Mouse (Mus musculus) T-cell, adult 2 months (primary cell): ENCODE measurements around the gene Stard13.

ENCODE experiments used
- DNase-seq: peaks from one replicate; pipeline ENCODE4 v3.0.0; 2022; ENCODE audit warnings: low spot score

Stard13 gene

DNA sequence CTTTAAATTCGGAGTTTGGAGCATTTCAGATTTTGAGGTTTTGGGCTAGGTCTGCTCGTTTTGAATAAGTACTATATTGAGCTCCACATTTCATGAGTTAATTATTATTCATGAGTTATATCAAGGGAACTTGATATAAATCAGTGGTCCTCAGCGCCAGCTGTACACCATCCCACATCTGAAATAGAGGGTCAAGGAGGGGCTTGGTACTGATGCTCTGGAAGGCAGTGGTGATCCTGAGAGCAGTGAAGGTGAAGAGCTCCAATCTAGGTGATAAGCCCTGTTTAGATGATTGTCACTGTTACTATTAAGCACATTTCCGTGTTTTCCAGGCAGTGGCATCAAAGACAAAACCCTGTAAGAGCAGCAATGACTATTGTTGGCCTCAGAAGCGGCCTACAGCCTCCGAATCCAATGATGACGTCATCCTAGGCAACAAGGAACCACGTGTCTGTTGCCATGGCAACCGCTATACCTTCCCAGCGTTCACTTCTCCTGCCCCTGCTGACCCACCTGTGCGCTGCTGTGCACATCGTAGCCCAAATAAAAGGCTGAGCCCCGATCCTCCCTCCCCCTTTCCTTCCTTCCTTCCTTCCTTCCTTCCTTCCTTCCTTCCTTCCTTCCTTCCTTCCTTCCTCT is 5.2 kb downstream of the Stard13 start:
- no peak for DNase-seq

- no peak for DNase-seq
Measured at GRCm38 (mm10) chr5:151223696-151224366, 9.8 kb downstream of the Stard13 start.

DNA sequence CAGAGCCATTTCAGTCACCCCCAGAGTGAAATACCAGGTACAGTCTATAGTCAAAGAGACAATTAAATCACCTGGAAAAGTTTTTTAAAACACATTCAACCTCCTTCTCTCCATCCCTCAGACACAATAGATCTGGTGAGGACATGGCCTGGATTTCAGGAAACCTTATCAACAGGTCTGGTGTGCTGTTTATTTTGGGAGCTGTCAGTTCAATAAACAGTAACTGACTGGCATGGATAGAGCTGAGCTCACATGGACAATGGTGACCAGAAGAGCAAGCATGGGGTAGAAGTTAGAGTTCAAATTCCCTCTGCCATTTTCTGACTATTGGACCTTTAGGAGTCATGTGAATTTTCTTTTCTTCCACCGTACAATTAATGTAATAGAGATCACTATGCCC is 10.8 kb downstream of the Stard13 start:
- DNase-seq = no peak

GRCm38 (mm10) chr5:151218689-151219115 is 14.9 kb downstream of the Stard13 start:
- no peak for DNase-seq

DNA sequence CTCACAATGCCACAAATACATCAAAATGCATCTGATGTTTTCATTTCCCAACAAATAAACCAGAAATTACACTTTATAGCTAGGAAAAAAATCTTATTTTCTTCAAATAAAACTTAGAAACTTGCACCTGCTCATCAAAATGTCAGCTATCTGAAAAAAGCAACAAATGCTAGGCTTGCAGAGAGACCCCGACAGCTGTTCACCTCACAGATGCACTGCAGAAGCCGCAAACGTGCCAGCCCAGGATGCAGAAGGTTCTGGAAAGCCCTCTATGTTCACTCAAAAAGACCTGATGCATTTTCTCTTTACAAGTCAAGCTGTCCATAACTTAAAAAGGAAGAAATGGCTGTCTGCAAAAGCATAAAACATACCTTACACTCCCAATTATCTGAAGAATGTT is 20.5 kb downstream of the Stard13 start:
- DNase-seq = no peak

DNA sequence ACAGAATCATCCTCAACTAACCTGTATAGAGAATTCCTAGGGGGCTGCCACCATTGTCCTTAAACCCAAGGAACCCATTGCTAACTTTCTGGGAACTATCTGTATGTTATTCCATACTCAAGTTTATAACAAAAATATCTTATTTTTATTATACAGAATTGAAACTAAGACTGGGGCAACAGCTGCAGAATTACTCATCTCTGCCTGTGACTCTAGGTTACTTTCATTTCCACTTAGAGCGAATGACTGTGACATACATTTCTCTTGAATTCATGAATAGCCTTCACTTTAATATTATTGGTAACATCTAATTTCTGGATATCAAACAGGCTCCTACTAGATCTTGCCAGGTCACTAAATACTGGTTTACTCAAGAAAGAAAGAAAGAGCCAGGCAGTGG is 22.8 kb downstream of the Stard13 start:
- DNase-seq = no peak

DNA sequence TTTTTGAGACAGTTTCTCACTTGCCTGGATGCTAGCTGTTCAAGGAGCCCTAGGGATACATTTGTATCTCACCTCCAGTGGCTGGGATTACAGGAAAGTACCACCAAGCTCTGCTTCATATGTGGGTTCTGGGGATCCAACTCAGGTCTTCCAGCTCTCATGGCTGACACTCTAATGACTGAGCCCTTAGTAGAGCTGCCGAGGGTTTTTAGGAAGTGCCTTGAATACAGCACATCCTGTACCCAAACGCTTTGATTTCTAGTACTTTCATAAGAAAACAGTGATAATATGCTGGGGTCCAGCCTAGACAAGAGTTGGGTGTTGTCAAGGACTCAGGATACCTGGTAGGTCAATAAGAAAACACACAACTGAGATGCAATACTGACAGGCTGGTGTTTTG is 23.6 kb downstream of the Stard13 start:
- no peak for DNase-seq

DNA sequence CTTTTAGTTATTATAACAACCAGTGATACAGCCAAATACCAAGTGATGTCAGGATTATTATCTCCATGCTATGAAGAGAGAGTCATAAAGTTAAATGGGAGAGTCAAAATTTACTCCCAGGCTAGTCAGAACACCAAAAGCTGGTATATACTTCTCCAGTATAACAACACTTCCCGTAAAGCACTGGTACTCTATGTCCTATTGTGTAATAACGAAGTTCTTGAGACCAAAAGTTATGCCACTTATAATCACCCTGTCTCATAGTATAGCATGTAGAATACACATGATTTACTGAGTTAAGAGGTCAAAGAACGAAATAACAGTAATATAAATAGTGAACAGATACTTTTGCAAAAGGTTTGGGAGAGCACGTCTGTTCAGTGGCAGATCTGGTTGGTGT is 28.6 kb downstream of the Stard13 start:
- no peak for DNase-seq

DNA sequence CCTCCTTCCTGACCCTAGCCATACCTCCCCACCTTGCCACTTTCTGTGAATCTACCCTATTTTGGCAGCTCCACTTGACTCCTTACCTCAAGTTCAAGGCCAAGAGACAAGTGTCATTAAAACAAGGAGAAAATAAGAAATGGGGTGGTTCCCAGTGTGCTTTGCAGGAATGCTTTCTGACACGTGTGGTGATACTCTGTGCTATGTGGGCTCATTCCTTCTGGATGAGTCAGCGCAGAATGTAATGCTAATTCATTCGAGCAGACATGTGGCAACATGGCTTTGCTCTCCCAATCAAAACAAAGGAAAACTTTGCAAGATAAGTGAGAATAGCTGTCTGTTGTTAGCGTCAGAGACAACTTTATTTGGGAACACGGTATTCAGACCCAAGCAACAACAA is 30.7 kb downstream of the Stard13 start:
- no peak for DNase-seq

DNA sequence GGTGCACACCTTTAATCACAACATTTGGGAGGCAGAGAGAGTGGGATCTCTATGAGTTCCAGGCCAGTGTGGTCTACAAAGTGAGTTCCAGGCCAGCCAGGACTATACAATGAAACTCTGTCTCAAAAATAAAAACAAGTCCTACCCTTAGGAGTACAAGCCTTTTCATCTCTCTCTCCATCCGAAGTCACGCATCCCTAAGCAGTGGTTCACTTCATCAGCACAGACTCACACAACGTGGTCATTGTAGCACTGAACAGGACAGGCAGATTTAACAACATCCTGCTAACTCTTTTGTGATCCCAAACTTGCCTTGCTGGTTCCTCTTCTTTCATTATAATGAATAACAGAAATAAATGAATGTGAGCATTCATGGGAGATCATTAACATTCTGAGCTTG is 32.4 kb downstream of the Stard13 start:
- DNase-seq = no peak

DNA sequence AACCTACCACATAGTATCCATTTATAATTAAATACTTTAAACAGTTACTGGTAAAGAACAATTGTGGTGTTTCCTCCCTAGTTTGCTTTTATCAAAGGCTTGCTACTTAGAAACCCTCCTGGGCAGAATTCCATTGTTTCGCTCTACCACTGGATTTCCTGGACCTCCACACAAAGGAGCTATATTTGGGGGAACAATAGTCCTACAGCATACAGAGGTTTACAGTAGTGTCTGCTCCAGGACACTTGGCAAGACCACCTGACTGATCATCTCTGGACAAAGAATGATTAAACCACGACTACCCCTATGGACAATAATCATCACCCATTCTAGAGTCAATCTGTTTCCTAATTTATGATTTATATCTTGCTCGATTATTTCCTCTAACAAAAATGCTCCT is 34.4 kb downstream of the Stard13 start:
- DNase-seq = no peak

DNA sequence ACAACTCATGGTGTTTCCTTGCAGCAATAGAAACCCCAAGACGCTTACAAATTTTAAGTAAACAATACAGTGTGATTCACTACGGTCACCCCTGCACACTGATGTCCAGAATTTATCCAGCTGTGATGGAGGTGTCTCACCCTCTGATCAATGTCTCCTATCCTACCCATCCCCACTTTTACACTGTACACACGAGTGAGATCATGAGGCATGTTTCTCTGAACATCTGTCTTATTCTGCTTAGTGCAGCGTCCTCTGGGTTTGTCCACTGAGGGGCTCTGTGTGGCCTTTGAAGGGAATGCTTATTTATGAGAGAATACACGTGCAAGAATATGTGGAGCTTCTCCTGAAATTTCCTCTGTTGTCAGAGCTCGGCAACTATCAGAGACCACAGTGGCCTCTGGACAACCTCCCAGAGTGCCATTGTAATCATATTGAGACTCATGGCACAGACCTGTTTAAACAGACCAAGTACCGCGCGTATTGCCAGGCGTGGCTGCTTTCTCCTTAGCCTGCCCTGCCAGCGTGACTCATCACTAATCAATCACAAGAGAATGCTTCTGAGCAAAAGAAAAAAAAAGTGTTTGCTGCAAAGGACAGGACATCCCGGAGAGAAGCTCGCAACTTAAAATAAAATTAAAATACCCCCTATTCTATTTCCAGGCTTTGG is 36.9 kb downstream of the Stard13 start:
- DNase-seq = no peak

- DNase-seq = no peak
Measured at GRCm38 (mm10) chr5:151193885-151194520, 39.6 kb downstream of the Stard13 start.

DNA sequence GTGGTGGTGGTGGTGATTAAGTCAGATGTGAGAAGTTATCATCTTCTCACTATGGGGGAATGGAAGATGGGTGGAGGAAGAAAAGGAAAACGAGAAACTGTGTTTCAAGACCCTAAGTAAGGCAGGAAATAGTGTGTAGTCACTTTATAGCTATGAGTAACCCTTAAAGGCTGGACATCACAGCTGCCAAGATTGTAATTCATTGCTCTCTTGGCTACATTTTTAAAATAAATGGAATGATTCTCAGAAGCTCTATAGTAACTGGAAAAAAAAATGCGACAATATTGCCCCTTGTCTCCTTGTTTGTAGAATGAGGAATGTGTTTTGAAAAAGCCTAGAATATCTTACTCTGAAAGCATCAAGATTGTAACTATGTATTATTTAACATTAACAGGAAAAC is 41.4 kb downstream of the Stard13 start:
- DNase-seq = no peak

- no peak for DNase-seq
Measured at GRCm38 (mm10) chr5:151190764-151191163, 42.9 kb downstream of the Stard13 start.

DNA sequence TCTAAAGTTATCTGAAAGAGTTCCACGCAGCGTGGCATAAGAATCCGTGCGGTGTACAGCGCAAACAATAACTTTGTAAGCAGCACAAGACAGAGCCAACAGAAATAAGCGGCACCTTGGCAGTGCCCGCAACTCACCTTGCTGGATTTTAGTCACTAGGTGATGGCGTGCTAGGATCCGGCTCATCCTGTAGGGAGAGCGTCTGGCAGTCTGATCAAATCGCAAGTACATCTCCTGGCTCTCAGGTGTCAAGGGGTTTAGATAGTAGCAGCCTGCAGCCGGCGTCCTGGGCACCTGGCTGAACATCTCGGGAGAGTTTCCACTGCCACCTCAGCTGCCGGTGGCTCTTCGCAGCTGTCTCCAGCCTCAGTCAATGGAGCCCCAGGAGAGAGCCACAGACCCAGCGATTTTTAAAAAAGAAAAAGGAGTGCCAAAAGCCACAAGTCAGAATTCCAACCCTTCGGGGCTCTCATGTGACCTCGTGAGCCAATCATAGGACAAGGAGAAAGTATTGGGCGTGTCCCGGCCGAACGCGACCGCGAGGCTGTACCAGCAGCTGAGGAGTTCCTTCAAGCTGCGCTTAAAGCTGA is 43.8 kb downstream of the Stard13 start:
- DNase-seq = no peak

GRCm38 (mm10) chr5:151189321-151189720 is 44.3 kb downstream of the Stard13 start:
- no peak for DNase-seq

GRCm38 (mm10) chr5:151188659-151189058 is 45.0 kb downstream of the Stard13 start:
- no peak for DNase-seq

GRCm38 (mm10) chr5:151187336-151187735 is 46.3 kb downstream of the Stard13 start:
- no peak for DNase-seq

GRCm38 (mm10) chr5:151185286-151185856 is 48.3 kb downstream of the Stard13 start:
- no peak for DNase-seq

DNA sequence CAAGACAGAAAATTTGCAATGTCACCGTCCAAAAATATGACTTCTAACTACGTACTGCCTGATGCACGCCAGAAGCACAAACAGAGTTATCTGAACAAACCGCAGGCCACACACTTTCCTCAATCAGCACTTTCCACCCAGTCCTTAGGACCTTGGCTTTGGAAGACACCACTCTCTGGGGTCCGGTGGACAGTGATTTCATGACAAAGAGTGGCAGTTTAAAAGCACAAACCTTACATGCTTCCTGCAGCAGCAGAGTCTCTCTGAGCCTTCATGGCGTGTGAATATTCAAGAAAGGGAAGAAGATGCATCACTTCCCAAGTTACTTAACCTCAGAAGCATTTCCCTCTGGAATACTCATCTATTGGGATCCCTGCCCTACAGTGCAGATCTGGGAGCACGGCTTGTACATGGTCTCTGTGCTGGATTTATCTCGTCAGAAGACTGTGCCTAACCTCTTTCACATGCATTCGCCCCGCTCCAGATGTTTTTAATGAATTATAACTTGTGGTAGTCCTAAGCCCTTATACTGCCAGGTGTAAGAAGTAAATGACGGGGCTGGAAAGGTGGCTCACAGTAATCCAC is 49.9 kb downstream of the Stard13 start:
- no peak for DNase-seq

DNA sequence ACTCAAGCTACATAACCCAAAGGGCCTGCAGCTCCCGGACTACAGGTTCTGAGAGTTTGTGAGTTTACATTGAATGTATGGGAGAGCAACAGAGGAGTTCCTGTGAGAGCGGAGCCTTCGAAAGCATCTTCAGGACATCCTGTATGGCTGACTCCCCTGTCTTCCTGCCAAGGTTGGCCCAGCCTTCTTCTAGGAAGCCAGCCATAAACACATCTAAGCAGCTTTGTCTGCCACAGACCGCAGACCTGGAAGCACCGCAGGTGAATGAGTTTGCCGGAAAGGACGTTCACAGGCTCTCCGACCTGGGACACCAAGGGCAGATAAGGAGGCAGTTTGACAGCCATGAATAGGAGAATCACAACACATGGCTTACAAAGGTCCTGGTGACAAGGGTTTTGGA is 52.3 kb downstream of the Stard13 start:
- no peak for DNase-seq
